Mouse (Mus musculus) cerebellum, adult 2 months (tissue): Measurements from ENCODE around the gene AY358078.
A peak's percentile ranks its signal among the peaks of the same experiment; 100 is the strongest.
"Not testable (repeated sequence)": the region's sequence is repeated elsewhere in the genome, so short reads cannot be mapped to it uniquely, and the experiment has no call there.

Experiments used
- CTCF ChIP-seq: fragments of 200-500 bp; IDR thresholded peaks from 2 replicates; pipeline ENCODE4 v1.5.1; 2011; ENCODE audit warnings: low read depth, mild to moderate bottlenecking, control low read depth, low read length, moderate library complexity, borderline replicate concordance; ENCODE audit not compliant: insufficient read depth
- POLR2A ChIP-seq: fragments of 200-500 bp; IDR thresholded peaks from 2 replicates; pipeline ENCODE4 v1.6.1; 2011; ENCODE audit warnings: low read length, control low read depth, borderline replicate concordance; ENCODE audit not compliant: insufficient read depth

DNA sequence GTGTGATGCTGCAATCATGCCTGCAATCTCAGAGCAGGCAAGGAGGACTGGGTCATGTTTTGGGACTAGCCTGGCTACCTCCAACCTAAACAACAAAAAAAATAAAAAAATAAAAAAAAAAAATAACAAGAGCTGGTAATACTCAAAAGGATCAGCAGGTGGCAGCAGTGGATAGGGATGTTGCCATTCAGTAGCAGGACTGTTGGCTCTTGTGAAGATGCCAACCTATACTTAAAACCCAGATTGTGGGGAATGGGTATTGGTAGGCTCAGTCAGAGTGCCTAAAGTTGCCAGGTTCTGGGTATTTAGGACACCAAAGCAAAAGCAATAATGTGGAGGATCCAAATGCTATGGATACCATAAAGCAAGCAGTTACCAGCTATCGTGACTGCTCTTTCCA lies 28.5 kb upstream of the AY358078 start:
- TF ChIP-seq POLR2A: not testable (repeated sequence)
- TF ChIP-seq CTCF: peak; percentile 24; the same call in 1 of the 2 replicates
